Mouse (Mus musculus): ENCODE measurements around the gene 3110021N24Rik.

Gene 3110021N24Rik

GRCm38 (mm10) chr4:108796701-108797100 lies 77.3 kb downstream of the 3110021N24Rik start:
- DNase-seq (ENCODE audit: low spot score) = no peak

GRCm38 (mm10) chr4:108798083-108798830 lies 78.8 kb downstream of the 3110021N24Rik start:
- no peak for DNase-seq (ENCODE audit: low spot score)

- DNase-seq (ENCODE audit: low spot score) = no peak
Observed at GRCm38 (mm10) chr4:108803535-108803934, 84.1 kb downstream of the 3110021N24Rik start.

- DNase-seq (ENCODE audit: low spot score) = no peak
Observed at GRCm38 (mm10) chr4:108811142-108811541, 91.7 kb downstream of the 3110021N24Rik start.

- no peak for DNase-seq (ENCODE audit: low spot score)
Observed at GRCm38 (mm10) chr4:108811550-108811949, 92.1 kb downstream of the 3110021N24Rik start.

- no peak for DNase-seq (ENCODE audit: low spot score)
Observed at GRCm38 (mm10) chr4:108825677-108826076, 106.2 kb downstream of the 3110021N24Rik start.

GRCm38 (mm10) chr4:108826096-108826495 lies 106.6 kb downstream of the 3110021N24Rik start:
- no peak for DNase-seq (ENCODE audit: low spot score)

GRCm38 (mm10) chr4:108826643-108827042 lies 107.2 kb downstream of the 3110021N24Rik start:
- DNase-seq (ENCODE audit: low spot score) = no peak

GRCm38 (mm10) chr4:108830698-108831097 lies 111.2 kb downstream of the 3110021N24Rik start:
- DNase-seq (ENCODE audit: low spot score) = no peak
